In genomic region chr4:127289039-127289548, GRCm38 (mm10) we compare ENCODE assay signal across 15 mouse cellular contexts. TPM values are rescaled to one million over a fixed set of nuclear protein-coding genes. Genes with fewer than 3 reads are reported as not detected.
DNase-seq lines count a peak whose midpoint lies in the region; ATAC-seq lines count a peak whose summit lies in the region.
"Had no signal": no experiment of that assay in that cellular context is flagged by ENCODE, and none has a peak within 500 bp of the region (broad histone marks: within the 10 kb centered on the region; RNA-seq: fewer than 3 reads in every experiment).

No protein-coding gene starts in this region.

- no peaks in the 10 kb centered on the region for H3K9me3 ChIP-seq in lung, embryonic 15.5 days
- no peaks in the 10 kb centered on the region for H3K9me3 ChIP-seq in heart, embryonic 10.5 days
- H3K9me3 ChIP-seq: limb, embryonic 13.5 days; neural tube, embryonic 15.5 days had no signal

- H3K36me3 ChIP-seq in lung, embryonic 15.5 days: no peaks in the 10 kb centered on the region
- no peaks in the 10 kb centered on the region for H3K36me3 ChIP-seq in heart, embryonic 10.5 days
- H3K36me3 ChIP-seq: limb, embryonic 13.5 days; neural tube, embryonic 15.5 days had no signal

- ATAC-seq in lung, embryonic 15.5 days (ENCODE audit: borderline replicate concordance, extremely low read depth, low FRiP score, low TSS enrichment): 0 out of 2 replicates have a peak, but pooled peaks have one; percentile 35
- ATAC-seq: hindbrain, postnatal 0 days had no signal

- no peak overlapping the region for H3K4me2 ChIP-seq in lung, embryonic 15.5 days
- H3K4me2 ChIP-seq: limb, embryonic 13.5 days; neural tube, embryonic 15.5 days had no signal

- no peaks in the 10 kb centered on the region for H3K27me3 ChIP-seq in lung, embryonic 15.5 days
- no peaks in the 10 kb centered on the region for H3K27me3 ChIP-seq in heart, embryonic 10.5 days (ENCODE audit: insufficient read depth, poor library complexity, severe bottlenecking)
- H3K27me3 ChIP-seq: limb, embryonic 13.5 days; neural tube, embryonic 15.5 days had no signal

- H3K4me3 ChIP-seq in lung, embryonic 15.5 days: no peak overlapping the region
- no peak overlapping the region for H3K4me3 ChIP-seq in heart, embryonic 10.5 days
- H3K4me3 ChIP-seq: limb, embryonic 13.5 days; neural tube, embryonic 15.5 days had no signal

- DNase-seq in lung, postnatal 14 days: no peak
- peak; percentile 81 for DNase-seq in heart, embryonic 10.5 days (ENCODE audit: low spot score)
- peak; percentile 64 to 65 for DNase-seq in heart, postnatal 14 days
- peak; percentile 24 to 50 for DNase-seq in kidney, postnatal 4 days
- DNase-seq in MN1 (ENCODE audit: low spot score): no peak
- DNase-seq in right cerebral cortex, postnatal 4 days: no peak
- DNase-seq: adrenal gland, postnatal 10 days; right cerebral cortex, adult 18-20 months; thymus, postnatal 36 days had no signal

- no peak overlapping the region for H3K27ac ChIP-seq in lung, embryonic 15.5 days
- H3K27ac ChIP-seq in heart, embryonic 10.5 days: peak overlapping the region; percentile 19
- H3K27ac ChIP-seq: hindbrain, postnatal 0 days; limb, embryonic 13.5 days; macrophage; neural tube, embryonic 15.5 days had no signal

- H3K9ac ChIP-seq in lung, embryonic 15.5 days: no peak overlapping the region
- H3K9ac ChIP-seq: limb, embryonic 13.5 days; neural tube, embryonic 15.5 days had no signal

- intact Hi-C loops in heart, postnatal 14 days (cut with DNase I): no loop called here

- 52% methylated on average over 6 of the region's 6 CpGs for WGBS in lung, embryonic 15.5 days
- WGBS in heart, embryonic 10.5 days: 27% methylated on average over 6 of the region's 6 CpGs

- no peaks in the 10 kb centered on the region for H3K4me1 ChIP-seq in lung, embryonic 15.5 days
- peaks cover 25% of the 10 kb centered on the region for H3K4me1 ChIP-seq in heart, embryonic 10.5 days
- H3K4me1 ChIP-seq: neural tube, embryonic 15.5 days had no signal

RNA-seq across cellular contexts. Expression of gene Gja4, which starts 24.7 kb away (rescaled TPM):
- polyA plus RNA-seq in lung, embryonic 15.5 days (2015; fragmentation: Nextera tagmentation; extraction: Ambion mirVana): 31.2 and 33.2 TPM in 2 replicates
- polyA plus RNA-seq in heart, embryonic 10.5 days (2016; fragmentation: Nextera tagmentation; extraction: Ambion mirVana): 32.7 and 48.8 TPM in 2 replicates
- 10 to 100 TPM; 20.8 to 23.0 TPM for total RNA-seq in heart, postnatal 14 days (2021)
- total RNA-seq: CH12.LX had no signal
- polyA plus RNA-seq: macrophage had no signal

RNA-seq across cellular contexts. Expression of gene Gjb3, which starts 41.5 kb away (rescaled TPM):
- 1.6 and 2.0 TPM in 2 replicates for polyA plus RNA-seq in lung, embryonic 15.5 days (2015; fragmentation: Nextera tagmentation; extraction: Ambion mirVana)
- 0.90 and 3.2 TPM in 2 replicates for polyA plus RNA-seq in heart, embryonic 10.5 days (2016; fragmentation: Nextera tagmentation; extraction: Ambion mirVana)
- under 1 TPM in 1 of 2 experiments, not detected in 1; 0.22 TPM for total RNA-seq in heart, postnatal 14 days (2021)
- total RNA-seq: CH12.LX had no signal
- polyA plus RNA-seq: macrophage; neural tube, embryonic 15.5 days had no signal

RNA-seq across cellular contexts. Expression of gene Smim12, which starts 45.5 kb away (rescaled TPM):
- polyA plus RNA-seq in lung, embryonic 15.5 days (2015; fragmentation: Nextera tagmentation; extraction: Ambion mirVana): 57.2 and 63.1 TPM in 2 replicates
- 83.2 TPM in 2 replicates for polyA plus RNA-seq in heart, embryonic 10.5 days (2016; fragmentation: Nextera tagmentation; extraction: Ambion mirVana)
- 10 to 100 TPM; 43.1 to 43.5 TPM for total RNA-seq in heart, postnatal 14 days (2021)

Comparison
In these comparisons a context has a peak if more than half of its experiments do, and no peak if none do; other contexts are left out.
1. DNase-seq: peak in heart, embryonic 10.5 days (single experiment), heart, postnatal 14 days (2 of 2) and kidney, postnatal 4 days (2 of 2); none in lung, postnatal 14 days (single experiment), MN1 (single experiment) and right cerebral cortex, postnatal 4 days (single experiment).